Mouse (Mus musculus) heart, embryonic 13.5 days (tissue): ENCODE data around the gene Spi1. TPM values are rescaled to one million over a fixed set of nuclear protein-coding genes. Genes with fewer than 3 reads are reported as not detected.

Experiments
- ATAC-seq: fragments of 200-750 bp; cut with Nextera tagmentation; 2 replicates; pipeline ENCODE4 v1.8.0; 2017; ENCODE audit warnings: moderate TSS enrichment; ENCODE audit not compliant: insufficient number of reproducible peaks, low FRiP score, low TSS enrichment; ENCODE audit errors: extremely low read depth
- H3K27ac ChIP-seq: fragments of 300-500 bp; sonication (generic); replicated peaks from 2 replicates; pipeline ENCODE4 v1.5.1; 2015; ENCODE audit warnings: moderate library complexity, mild to moderate bottlenecking, inconsistent platforms
- H3K27me3 ChIP-seq: fragments of 300-500 bp; sonication (generic); replicated peaks from 2 replicates; pipeline ENCODE4 v1.6.1; 2015; ENCODE audit warnings: mild to moderate bottlenecking, inconsistent platforms
- H3K36me3 ChIP-seq: fragments of 300-500 bp; sonication (generic); 2 replicates; pipeline ENCODE4 v1.6.1; 2015; ENCODE audit warnings: mild to moderate bottlenecking, inconsistent platforms
- H3K4me1 ChIP-seq: fragments of 300-500 bp; sonication (generic); 2 replicates; pipeline ENCODE4 v1.6.1; 2015; ENCODE audit warnings: inconsistent platforms
- H3K4me2 ChIP-seq: fragments of 300-500 bp; sonication (generic); 2 replicates; pipeline ENCODE4 v1.6.1; 2015; ENCODE audit warnings: inconsistent platforms, mild to moderate bottlenecking, moderate library complexity
- H3K4me3 ChIP-seq: fragments of 300-500 bp; sonication (generic); 2 replicates; pipeline ENCODE4 v1.5.1; 2015; ENCODE audit warnings: moderate library complexity, mild to moderate bottlenecking, inconsistent platforms
- H3K9ac ChIP-seq: fragments of 300-500 bp; sonication (generic); 2 replicates; pipeline ENCODE4 v1.6.1; 2015; ENCODE audit warnings: inconsistent platforms, mild to moderate bottlenecking, moderate library complexity
- H3K9me3 ChIP-seq: fragments of 300-500 bp; sonication (generic); 2 replicates; pipeline ENCODE4 v1.6.1; 2016; ENCODE audit warnings: inconsistent platforms
- WGBS: fragments of 180-500 bp; shearing (Covaris S2); methylation state at CpG from one replicate; pipeline ENCODE4 v1.1.7; 2015; ENCODE audit warnings: mixed read lengths; 5-methylcytosine and 5-hydroxymethylcytosine counted together
- polyA plus RNA-seq: library from polyadenylated mRNA; unstranded; fragments of >200 nt; fragmentation: Nextera tagmentation; extraction: Ambion mirVana; gene quantifications from 2 replicates; pipeline ENCODE4 v1.2.1, GENCODE M21; 2015

Spi1 gene
- polyA plus RNA-seq, 1 experiment from 2014 or later = 3.5 TPM

DNA sequence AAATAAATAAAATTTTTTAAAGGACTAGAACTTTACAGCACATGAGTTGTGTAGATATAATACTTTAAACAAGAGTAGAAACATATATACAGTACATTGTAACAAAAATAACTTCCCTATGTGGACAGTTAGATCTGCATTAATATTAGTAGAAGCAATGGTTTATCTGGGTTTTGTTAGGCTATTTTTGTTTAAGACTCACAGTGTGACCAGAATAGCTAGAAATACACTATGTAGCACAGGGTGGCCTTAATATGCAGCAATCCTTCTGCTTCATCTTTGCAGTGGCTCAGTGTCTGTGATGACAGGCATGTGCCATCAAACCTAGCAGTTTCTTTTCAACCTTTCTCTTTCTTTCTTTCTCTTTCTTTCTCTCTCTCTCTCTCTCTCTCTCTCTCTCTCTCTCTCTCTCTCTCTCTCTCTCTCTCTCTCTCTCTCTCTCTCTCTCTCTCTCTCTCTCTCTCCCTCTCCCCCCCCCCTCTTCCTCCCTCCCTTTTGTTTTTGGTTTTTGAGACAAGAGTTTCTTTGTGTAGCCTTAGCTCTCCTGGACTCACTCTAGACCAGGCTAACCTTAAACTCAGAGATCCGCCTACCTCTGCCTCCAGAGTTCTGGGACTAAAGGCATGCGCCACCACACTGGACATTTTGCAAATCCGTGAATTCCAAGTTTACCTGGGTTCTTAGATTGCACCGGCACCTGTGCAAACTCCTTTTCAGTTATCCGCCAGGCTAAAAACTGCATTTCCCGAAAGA is 28.8 kb upstream of the Spi1 start:
- Histone ChIP-seq H3K9ac (peak overlapping the region; percentile 94), H3K4me2 (peak overlapping the region; percentile 83), H3K4me1 (peaks cover 19% of the 10 kb centered on the region), H3K27me3 (no peaks in the 10 kb centered on the region), H3K9me3 (no peaks in the 10 kb centered on the region), H3K36me3 (peaks cover 40% of the 10 kb centered on the region), H3K27ac (0 out of 2 replicates have a peak overlapping the region, but pooled peaks have one; percentile 25), H3K4me3 (peak overlapping the region; percentile 89)
- 2% methylated on average over 6 of the region's 6 CpGs for WGBS
- peak; percentile 49; the same call in 1 of the 2 replicates for ATAC-seq

DNA sequence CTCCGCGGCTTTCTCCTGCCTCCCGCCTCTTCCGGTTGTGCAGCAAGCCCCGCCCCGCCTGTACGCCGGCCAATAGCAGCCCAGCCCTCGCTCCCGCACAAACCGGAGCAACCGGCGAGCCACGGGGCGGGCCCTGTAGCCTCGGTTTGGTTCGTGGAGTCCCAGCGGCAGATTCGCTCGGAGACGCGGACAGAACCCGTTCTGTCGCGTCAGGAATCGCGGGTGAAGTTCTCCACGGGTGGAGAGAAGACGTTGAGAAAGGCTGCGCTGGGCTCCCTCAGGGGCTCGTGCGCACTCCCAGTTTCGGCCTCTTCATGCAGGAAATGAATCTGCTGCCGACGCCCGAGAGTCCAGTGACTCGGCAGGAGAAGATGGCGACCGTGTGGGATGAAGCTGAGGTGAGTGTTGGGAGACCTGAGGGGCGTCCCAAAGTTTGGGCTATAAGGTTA is 28.2 kb upstream of the Spi1 start, which contains the start of gene Psmc3:
Psmc3 (plus strand) TSS at position 76 of the 449 bp plus-strand sequence.
- WGBS = under 1% methylated on average over 40 of the region's 40 CpGs

DNA sequence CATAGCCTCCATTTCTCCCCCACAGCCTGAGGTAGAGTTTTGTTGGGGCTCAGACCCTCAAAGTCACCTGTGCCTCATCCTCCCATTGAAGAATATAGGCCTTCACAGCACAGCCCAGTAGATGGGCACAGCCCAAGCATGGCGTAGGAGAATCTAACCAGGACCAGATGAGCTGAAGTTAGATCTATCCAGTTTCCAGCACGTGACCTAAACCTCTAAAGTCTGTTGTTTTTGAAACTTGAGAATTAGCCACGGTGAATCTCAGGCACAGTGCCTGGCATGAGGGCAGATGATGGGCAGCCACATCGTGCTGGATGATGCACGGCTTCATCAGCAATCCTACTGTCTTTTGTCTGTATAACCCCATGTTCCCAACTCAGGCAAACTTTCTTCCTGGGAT is 23.8 kb upstream of the Spi1 start:
- Histone ChIP-seq H3K4me1 (peaks cover 45% of the 10 kb centered on the region), H3K36me3 (peaks cover 81% of the 10 kb centered on the region), H3K9ac (no peak overlapping the region), H3K27me3 (no peaks in the 10 kb centered on the region), H3K9me3 (no peaks in the 10 kb centered on the region), H3K4me3 (no peak overlapping the region), H3K4me2 (no peak overlapping the region), H3K27ac (no peak overlapping the region)
- 90% methylated on average over 5 of the region's 5 CpGs for WGBS
- no peak for ATAC-seq

More for the DNA sequence above, 28.2 kb upstream of the Spi1 start, which contains the start of gene Psmc3:
- Histone ChIP-seq H3K36me3 (peaks cover 46% of the 10 kb centered on the region), H3K4me2 (peak within 1 kb of the TSS; percentile 83), H3K27me3 (no peaks in the 10 kb centered on the region), H3K9me3 (no peaks in the 10 kb centered on the region), H3K4me3 (peak within 1 kb of the TSS; percentile 89), H3K9ac (peak within 1 kb of the TSS; percentile 94), H3K4me1 (peaks cover 19% of the 10 kb centered on the region), H3K27ac (peak within 1 kb of the TSS; percentile 79)
- ATAC-seq = peak; percentile 95

DNA sequence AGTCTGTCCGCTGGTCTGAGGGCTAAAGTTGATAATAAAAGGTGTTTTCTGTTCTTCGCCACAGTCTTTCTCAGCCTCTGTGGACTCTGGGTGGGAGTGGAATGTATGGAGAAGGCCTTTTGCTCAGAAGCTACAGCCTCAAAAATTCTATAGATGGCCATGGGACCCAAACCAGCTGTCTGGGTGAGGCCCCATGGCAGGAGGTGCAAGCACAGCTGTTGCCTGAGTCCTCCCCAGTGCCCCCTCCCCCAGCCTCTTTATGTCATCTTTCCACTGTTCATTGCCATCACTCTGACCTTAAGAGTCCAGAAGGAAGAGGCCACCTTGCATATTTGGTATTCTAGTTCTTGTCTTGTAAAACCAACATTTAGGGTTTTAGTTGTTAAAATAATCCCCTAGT is 22.8 kb upstream of the Spi1 start:
- ATAC-seq = no peak
- Histone ChIP-seq H3K36me3 (peaks cover 91% of the 10 kb centered on the region), H3K9me3 (no peaks in the 10 kb centered on the region), H3K27me3 (no peaks in the 10 kb centered on the region), H3K4me2 (no peak overlapping the region), H3K27ac (no peak overlapping the region), H3K4me1 (peaks cover 45% of the 10 kb centered on the region), H3K4me3 (no peak overlapping the region), H3K9ac (no peak overlapping the region)
- 89% methylated on average over 2 of the region's 2 CpGs for WGBS

DNA sequence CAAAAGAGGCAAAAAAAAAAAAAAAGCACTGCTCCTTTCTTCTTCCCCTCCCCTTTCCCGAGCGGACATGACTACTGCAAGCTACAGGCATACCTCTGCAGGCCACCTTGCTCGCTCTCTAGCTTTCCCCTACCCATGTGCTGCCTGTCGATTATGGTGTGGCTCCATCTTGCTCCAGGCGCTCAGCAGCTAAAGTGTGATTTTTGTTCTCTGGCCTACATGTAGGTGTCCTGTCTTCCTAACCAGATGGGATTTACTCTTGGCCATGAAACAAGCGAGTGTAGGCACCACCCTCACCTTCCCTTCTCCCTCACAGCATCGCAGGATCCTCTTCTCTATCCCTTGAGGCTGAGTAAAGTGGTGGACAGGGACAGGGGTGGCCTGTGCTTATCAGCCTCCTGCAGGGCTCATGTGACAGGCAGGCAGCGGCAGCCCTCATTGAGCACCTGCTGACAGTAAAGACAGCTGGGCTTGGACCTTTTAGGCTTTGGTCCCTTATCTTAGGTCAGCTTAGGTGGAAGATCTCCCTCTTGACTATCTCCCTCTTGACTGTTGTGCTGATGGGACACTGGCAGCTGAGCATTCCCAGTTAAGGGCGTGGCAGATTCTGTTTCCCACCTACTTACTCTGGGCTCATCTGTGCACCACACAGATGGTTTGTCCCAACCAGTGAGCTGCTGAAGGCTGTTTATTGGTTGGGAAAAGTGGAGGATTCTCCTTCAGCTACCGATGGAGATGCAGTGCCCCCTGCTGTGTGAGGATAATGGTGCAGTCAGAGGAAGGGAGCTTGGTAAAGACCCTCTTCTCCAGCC is 21.4 kb upstream of the Spi1 start:
- H3K9ac ChIP-seq = peak overlapping the region; percentile 19; the same call in 1 of the 2 replicates
- no peak overlapping the region for H3K4me3 ChIP-seq
- H3K9me3 ChIP-seq = no peaks in the 10 kb centered on the region
- peaks cover 95% of the 10 kb centered on the region for H3K36me3 ChIP-seq
- WGBS = 45% methylated on average over 10 of the region's 10 CpGs
- H3K27me3 ChIP-seq = no peaks in the 10 kb centered on the region
- ATAC-seq = 0 out of 2 replicates have a peak, but pooled peaks have one; percentile 33
- H3K4me1 ChIP-seq = peaks cover 37% of the 10 kb centered on the region
- peak overlapping the region; percentile 88 for H3K27ac ChIP-seq
- H3K4me2 ChIP-seq = peak overlapping the region; percentile 8; the same call in 1 of the 2 replicates

DNA sequence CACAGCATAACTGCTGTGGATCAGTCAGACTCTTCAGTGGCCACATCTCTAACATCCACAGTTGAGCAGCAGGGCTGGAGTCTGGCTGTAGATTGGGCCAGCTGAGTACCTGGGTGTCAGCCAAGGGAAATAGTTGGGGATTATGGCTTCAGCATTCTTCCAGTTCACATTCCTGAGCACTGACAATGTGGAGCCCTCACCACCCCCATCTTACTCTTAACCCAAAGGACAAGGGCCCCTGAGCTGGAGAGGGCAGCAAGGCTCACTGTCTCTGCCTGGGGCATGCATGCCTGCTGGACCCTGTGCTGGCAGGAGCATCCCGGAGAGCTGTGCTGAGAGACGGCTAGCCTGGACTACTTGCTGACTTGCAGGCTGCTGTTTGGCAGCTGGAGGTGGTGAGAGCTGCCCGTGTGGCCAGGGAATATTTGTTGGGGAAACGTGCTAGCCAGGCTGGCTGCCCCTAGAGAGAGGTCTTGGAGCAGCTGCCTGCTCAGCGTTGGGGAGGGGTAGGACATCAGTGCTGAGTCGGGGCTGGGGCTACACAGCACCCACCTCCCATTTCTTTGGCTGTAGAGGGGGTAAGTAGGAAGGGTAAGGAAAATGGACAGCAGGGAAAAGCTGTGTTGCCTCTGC is 20.2 kb upstream of the Spi1 start:
- peak; percentile 31; the same call in 1 of the 2 replicates for ATAC-seq
- H3K4me3 ChIP-seq = no peak overlapping the region
- H3K9ac ChIP-seq = peak overlapping the region; percentile 62
- H3K4me1 ChIP-seq = peaks cover 43% of the 10 kb centered on the region
- no peaks in the 10 kb centered on the region for H3K9me3 ChIP-seq
- H3K36me3 ChIP-seq = peaks cover 94% of the 10 kb centered on the region
- H3K27me3 ChIP-seq = no peaks in the 10 kb centered on the region
- H3K4me2 ChIP-seq = peak overlapping the region; percentile 25
- H3K27ac ChIP-seq = peak overlapping the region; percentile 88
- WGBS = 51% methylated on average over 6 of the region's 6 CpGs

DNA sequence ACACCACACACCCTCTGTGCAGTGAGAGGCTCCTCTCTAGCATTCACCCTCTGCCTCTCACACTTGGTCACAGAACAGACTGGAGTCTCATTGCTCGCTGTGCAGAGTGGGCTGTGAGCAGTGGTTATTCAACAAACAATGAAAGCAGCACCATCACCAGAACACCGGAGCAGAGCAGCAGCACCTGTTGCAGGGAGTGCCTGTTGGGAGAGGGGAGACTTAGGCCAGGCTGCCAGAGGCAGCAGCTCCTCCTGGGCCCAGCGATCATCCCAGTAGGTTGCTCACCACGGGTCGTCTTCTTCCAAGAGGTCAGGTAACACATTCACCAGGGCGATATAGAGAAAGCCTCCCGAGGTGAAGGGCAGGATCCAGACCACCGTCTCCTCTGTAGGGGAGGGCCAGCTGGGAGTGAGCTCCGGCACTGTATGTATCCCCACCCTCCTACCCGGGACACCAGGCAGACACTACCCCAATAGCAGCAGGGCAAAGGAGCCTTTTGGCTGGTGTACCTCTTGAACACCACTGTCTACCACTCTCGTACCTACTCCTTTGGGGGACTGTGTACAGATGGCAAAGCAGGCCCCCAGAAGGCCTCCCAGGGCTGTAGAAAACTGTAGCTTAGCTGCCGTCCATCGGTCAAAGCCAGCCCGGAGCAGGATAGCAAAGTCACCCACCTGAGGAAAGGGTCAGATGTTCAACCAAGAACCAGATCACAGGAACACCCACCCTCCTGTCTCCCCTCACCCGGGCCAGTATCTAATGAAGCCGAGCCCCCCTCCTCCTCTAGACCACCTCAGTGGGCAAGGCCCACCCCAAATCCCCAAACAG is 19.2 kb upstream of the Spi1 start:
- no peak for ATAC-seq
- Histone ChIP-seq H3K27me3 (no peaks in the 10 kb centered on the region), H3K36me3 (peaks cover 93% of the 10 kb centered on the region), H3K4me1 (peaks cover 43% of the 10 kb centered on the region), H3K4me2 (peak overlapping the region; percentile 25; the same call in 1 of the 2 replicates), H3K9ac (peak overlapping the region; percentile 62), H3K4me3 (no peak overlapping the region), H3K27ac (peak overlapping the region; percentile 88), H3K9me3 (no peaks in the 10 kb centered on the region)
- 87% methylated on average over 16 of the region's 16 CpGs for WGBS

DNA sequence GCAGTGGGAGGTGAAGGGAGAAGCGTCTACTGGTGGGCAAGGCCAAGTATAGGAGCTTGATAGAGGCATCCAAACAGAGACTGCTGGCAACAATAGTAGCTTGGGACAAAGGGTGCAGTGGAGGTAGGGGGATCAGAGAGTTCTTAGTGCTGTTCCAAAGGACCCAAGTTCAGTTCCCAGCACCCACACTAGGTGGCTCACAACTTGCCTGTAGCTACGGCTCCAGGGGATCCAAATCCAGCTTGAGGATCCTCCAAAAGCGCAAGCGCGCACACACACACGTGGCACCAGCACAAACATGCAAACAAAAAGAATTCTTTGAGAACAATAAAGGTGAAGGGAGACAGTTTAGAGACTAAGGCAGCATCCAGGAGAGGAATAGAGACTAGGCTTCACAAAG is 18.0 kb upstream of the Spi1 start:
- no peak overlapping the region for H3K4me2 ChIP-seq
- H3K36me3 ChIP-seq = peaks cover 84% of the 10 kb centered on the region
- H3K27me3 ChIP-seq = no peaks in the 10 kb centered on the region
- ATAC-seq = no peak
- no peak overlapping the region for H3K4me3 ChIP-seq
- no peaks in the 10 kb centered on the region for H3K9me3 ChIP-seq
- H3K4me1 ChIP-seq = peaks cover 54% of the 10 kb centered on the region
- no peak overlapping the region for H3K27ac ChIP-seq
- WGBS = 89% methylated on average over 6 of the region's 6 CpGs
- no peak overlapping the region for H3K9ac ChIP-seq

DNA sequence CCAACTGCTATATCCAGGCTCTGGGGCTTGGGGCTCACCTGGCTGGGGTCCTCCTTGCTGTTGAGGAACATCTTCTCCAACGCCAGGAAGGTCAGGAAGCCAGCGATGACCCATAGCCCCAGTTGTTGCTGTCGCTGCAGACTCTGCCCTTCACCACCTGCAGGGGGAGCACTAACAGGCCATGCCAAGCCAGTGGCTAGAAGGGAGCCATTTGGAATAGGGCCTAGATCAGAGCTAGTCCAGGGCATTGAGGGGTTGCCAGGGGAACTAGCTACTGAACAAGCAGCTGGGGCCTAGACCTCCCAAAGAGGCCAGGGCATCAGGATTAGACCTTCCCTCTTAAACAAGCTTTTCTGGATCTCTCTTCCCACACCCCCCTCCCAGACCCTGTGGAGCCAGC is 16.6 kb upstream of the Spi1 start:
- H3K27me3 ChIP-seq = no peaks in the 10 kb centered on the region
- no peak overlapping the region for H3K4me3 ChIP-seq
- peaks cover 49% of the 10 kb centered on the region for H3K4me1 ChIP-seq
- 0 out of 2 replicates have a peak overlapping the region, but pooled peaks have one; percentile 28 for H3K27ac ChIP-seq
- no peak for ATAC-seq
- peaks cover 71% of the 10 kb centered on the region for H3K36me3 ChIP-seq
- WGBS = 63% methylated on average over 3 of the region's 3 CpGs
- no peak overlapping the region for H3K9ac ChIP-seq
- H3K9me3 ChIP-seq = no peaks in the 10 kb centered on the region
- no peak overlapping the region for H3K4me2 ChIP-seq

DNA sequence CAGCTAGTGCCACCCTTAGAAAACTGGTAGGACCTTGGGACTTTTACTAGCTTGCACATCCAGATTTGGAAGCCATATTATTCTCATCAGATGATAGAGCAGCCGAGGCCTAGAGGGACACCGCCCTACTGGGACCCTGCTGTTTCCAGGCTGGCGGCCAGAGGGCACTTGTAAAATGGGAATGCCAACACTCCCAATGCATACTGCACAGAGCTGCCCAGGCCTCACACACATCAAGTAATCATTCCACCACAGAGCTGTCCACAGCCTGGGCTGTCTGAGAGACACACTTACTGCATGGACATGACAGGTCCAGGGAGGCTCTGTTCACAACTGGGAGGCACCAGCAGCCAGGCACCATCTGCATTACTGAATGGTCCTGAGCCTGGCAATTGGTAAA is 15.7 kb upstream of the Spi1 start:
- Histone ChIP-seq H3K27me3 (no peaks in the 10 kb centered on the region), H3K36me3 (peaks cover 64% of the 10 kb centered on the region), H3K4me2 (no peak overlapping the region), H3K27ac (0 out of 2 replicates have a peak overlapping the region, but pooled peaks have one; percentile 15), H3K9ac (0 out of 2 replicates have a peak overlapping the region, but pooled peaks have one; percentile 14), H3K4me1 (peaks cover 48% of the 10 kb centered on the region), H3K4me3 (no peak overlapping the region), H3K9me3 (no peaks in the 10 kb centered on the region)
- 75% methylated on average over 3 of the region's 3 CpGs for WGBS
- ATAC-seq = no peak
